Mouse (Mus musculus) heart, postnatal 4 days (tissue): ENCODE results near the gene Pira2. TPM values are rescaled to one million over a fixed set of nuclear protein-coding genes. Genes with fewer than 3 reads are reported as not detected.
"Not testable (repeated sequence)": the region's sequence is repeated elsewhere in the genome, so short reads cannot be mapped to it uniquely, and the experiment has no call there.

Source experiments
- DNase-seq: peaks from one replicate; pipeline ENCODE4 v3.0.0; 2021
- total RNA-seq, 2 experiments: library from RNA; stranded (reverse); gene quantifications; 2 replicates each; pipeline ENCODE4 v1.2.3; 2021

Gene Pira2
- under 1 TPM in 1 of 2 experiments, not detected in 1; 0.14 TPM for total RNA-seq

DNA sequence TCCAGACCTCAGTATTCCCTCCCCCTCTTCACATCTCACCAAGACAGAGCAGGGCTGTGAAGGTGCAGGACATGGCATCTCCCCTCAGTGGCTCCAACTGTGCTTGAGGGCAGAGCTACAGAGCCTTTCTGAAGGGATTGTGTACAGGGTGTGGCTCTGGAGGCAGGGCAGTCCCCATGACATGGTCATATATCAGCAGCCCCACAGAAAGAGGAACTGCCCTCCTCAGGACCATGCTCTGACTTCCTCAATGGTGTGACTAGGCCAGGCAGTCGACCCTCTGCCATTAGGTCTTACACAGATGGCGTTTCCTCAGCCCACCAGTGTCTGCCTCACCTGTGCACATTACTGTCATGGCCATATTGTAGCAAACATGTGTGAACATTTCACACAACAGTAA, at the start of gene Pira2:
Gene Pira2, minus strand, starts transcription at position 101 of the 400 bp plus-strand sequence.
- not testable (repeated sequence) for DNase-seq

DNA sequence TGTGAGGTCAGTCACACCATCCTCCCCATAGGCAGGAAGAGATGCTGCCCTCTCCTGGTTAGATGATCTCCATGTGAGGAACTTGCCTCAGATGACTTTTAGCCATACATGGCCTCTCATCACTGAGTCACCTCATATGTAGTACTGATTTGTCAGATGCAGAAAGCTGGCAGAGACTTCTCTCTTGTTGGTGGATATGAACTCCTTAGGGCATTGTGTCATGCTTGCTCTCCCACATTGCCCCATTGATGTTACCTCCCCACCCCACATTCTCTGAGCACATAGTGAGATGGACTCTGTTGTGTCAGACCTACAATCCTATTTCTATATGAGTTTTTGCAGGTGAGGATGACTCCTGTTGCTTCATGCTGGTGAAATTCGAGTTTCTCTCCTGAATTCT, 30.2 kb upstream of the Pira2 start:
- DNase-seq = not testable (repeated sequence)

DNA sequence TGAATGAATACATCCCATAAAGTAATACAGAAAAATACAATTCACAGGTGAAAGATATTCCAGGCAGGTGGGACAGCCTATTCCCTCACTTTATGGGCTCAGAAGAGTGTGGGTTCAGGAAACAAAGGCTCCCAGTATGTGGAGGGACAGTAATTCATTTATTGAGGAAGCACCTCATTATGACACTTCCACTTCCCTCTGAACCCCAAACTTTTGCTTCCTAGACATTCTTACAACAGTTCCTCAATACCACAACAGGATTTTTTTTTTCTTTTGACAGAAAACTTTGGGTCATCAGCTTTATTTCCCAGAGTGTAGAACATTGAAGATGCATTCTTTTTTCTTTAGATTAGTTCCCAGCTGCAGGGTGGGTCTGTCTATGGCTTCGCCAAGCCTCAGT, 7.0 kb downstream of the Pira2 start:
- DNase-seq = not testable (repeated sequence)

DNA sequence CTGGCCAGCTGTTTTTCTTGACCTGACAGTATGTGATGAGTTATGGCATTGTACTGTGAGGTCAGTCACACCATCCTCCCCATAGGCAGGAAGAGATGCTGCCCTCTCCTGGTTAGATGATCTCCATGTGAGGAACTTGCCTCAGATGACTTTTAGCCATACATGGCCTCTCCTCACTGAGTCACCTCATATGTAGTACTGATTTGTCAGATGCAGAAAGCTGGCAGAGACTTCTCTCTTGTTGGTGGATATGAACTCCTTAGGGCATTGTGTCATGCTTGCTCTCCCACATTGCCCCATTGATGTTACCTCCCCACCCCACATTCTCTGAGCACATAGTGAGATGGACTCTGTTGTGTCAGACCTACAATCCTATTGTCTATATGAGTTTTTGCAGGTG, 14.2 kb downstream of the Pira2 start:
- DNase-seq = not testable (repeated sequence)

DNA sequence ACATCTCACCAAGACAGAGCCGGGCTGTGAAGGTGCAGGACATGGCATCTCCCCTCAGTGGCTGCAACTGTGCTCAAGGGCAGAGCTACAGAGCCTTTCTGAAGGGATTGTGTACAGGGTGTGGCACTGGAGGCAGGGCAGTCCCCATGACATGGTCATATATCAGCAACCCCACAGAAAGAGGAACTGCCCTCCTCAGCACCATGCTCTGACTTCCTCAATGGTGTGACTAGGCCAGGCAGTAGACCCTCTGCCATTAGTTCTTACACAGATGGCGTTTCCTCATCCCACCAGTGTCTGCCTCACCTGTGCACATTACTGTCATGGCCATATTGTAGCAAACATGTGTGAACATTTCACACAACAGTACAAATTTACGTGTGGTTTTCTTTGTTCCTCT, 19.3 kb downstream of the Pira2 start, which contains the start of gene Gm15448:
Gene Gm15448, minus strand, starts transcription at position 89 of the 400 bp plus-strand sequence.
- DNase-seq = not testable (repeated sequence)

DNA sequence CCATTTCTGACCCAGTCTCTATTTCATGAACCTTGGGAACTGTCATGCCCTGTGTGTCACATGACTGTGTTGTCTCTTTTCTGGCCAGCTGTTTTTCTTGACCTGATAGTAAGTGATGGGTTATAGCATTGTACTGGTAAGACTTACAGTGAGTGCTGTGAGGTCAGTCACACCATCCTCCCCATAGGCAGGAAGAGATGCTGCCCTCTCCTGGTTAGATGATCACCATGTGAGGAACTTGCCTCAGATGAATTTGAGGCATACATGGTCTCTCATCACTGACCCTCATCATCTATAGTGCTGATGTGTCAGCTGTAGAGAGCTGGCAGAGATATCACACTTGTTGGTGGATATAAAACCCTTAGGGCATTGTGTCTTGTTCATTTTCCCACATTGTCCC, 32.9 kb downstream of the Pira2 start:
- not testable (repeated sequence) for DNase-seq

DNA sequence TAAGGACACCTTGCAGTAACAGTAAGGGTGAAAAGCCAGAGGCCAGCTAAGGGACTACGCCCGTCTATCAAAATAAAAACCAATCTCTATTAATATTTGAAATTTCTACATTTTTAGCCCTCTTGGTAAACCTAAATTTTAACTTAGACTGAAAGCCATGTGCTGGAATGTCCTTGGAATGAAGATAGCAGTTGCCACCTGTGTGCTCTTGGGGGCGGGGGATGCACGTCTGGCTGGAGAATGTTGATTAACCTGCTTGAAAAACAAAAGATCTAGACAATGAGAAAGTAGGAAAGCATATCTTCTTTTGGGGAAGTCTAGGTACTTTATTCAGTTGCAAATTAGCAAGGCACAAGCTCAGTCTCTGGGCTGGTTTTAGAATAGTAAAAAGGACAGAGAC, 41.9 kb downstream of the Pira2 start:
- DNase-seq = not testable (repeated sequence)

DNA sequence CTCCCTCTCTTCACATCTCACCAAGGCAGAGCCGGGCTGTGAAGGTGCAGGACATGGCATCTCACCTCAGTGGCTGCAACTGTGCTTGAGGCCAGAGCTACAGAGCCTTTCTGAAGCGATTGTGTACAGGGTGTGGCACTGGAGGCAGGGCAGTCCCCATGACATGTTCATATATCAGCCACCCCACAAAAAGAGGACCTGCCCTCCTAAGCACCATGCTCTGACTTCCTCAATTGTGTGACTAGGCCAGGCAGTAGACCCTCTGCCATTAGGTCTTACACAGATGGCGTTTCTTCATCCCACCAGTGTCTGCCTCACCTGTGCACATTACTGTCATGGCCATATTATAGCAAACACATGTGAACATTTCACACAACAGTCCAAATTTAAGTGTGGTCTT, 44.9 kb downstream of the Pira2 start:
- DNase-seq = not testable (repeated sequence)

DNA sequence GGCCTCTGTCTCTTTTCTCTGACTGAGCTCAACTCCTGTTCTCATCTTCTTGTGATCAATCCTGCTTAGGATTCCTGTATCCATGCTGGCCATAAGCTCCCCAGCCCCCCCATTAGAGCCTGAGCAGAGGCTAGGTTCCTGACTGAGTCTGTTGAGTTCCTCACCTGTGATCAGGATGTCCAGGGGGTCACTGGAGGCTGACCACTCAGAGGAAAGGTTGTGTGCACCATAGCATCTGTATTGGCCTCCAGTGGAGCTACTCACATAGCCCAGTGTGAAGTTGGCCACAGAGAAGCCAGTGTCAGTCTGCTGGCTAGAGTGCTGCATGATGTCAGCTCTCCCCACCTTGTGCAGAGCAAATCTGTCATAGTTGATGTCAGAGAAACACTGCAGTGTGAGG, 48.6 kb downstream of the Pira2 start:
- DNase-seq = not testable (repeated sequence)

Other genes starting within 250 kb of the Pira2 start
- under 1 TPM; 0.52 to 0.81 TPM for gene Oscar, start 228.9 kb downstream of the Pira2 start, total RNA-seq
- 1,000 to 10,000 TPM; 1,232 to 1,303 TPM for gene Ndufa3, start 227.7 kb downstream of the Pira2 start, total RNA-seq
- gene Tfpt, start 215.1 kb downstream of the Pira2 start, total RNA-seq = 10 to 100 TPM; 18.0 to 23.0 TPM
- 10 to 100 TPM; 37.5 to 40.3 TPM for gene Prpf31, start 215.1 kb downstream of the Pira2 start, total RNA-seq
- 10 to 100 TPM; 37.9 to 38.3 TPM for gene Cnot3, start 199.8 kb downstream of the Pira2 start, total RNA-seq
- gene Leng1, start 179.2 kb downstream of the Pira2 start, total RNA-seq = 10 to 100 TPM in 1 of 2 experiments, 1 to 10 TPM in 1; 8.5 to 10.2 TPM
- 1 to 10 TPM; 2.2 to 2.4 TPM for gene Tmc4, start 167.5 kb downstream of the Pira2 start, total RNA-seq
- gene Tsen34, start 152.2 kb downstream of the Pira2 start, total RNA-seq = 100 to 1,000 TPM; 127 to 133 TPM
- gene Mboat7, start 151.5 kb downstream of the Pira2 start, total RNA-seq = 10 to 100 TPM; 29.7 to 32.3 TPM
- 100 to 1,000 TPM; 875 to 920 TPM for gene Rps9, start 141.1 kb downstream of the Pira2 start, total RNA-seq
- under 1 TPM; 0.43 to 0.64 TPM for gene Pirb, start 124.7 kb downstream of the Pira2 start, total RNA-seq
- not detected for gene Gm15448, start 19.4 kb downstream of the Pira2 start, total RNA-seq
- under 1 TPM in 1 of 2 experiments, not detected in 1; 0.29 TPM for gene Gm14548, start 53.1 kb upstream of the Pira2 start, total RNA-seq
- under 1 TPM; 0.12 to 0.14 TPM for gene Lilra6, start 70.5 kb upstream of the Pira2 start, total RNA-seq
- under 1 TPM; 0.54 to 0.55 TPM for gene Lair1, start 218.2 kb upstream of the Pira2 start, total RNA-seq